Mouse (Mus musculus) heart, adult 2 months (tissue): Measurements from ENCODE around the gene Mgat5. TPM values are rescaled to one million over a fixed set of nuclear protein-coding genes. Genes with fewer than 3 reads are reported as not detected.

Experiments used
- DNase-seq, 2 experiments: peaks; one replicate each; pipeline ENCODE4 v3.0.0; 2021
- H3K27ac ChIP-seq: fragments of 200-600 bp; 2 replicates; pipeline ENCODE4 v1.8.1; 2022
- H3K27me3 ChIP-seq: fragments of 200-500 bp; 2 replicates; pipeline ENCODE4 v1.6.1; 2012; ENCODE audit warnings: mild to moderate bottlenecking, low read length, inconsistent platforms, mixed read lengths; ENCODE audit not compliant: control insufficient read depth, insufficient read depth
- H3K36me3 ChIP-seq: fragments of 200-500 bp; 2 replicates; pipeline ENCODE4 v1.6.1; 2012; ENCODE audit warnings: low read length, inconsistent platforms; ENCODE audit not compliant: control insufficient read depth, insufficient read depth
- H3K4me1 ChIP-seq: fragments of 200-500 bp; 2 replicates; pipeline ENCODE4 v1.6.1; 2011; ENCODE audit warnings: low read length; ENCODE audit not compliant: control insufficient read depth, insufficient read depth
- H3K4me3 ChIP-seq: fragments of 200-600 bp; 2 replicates; pipeline ENCODE4 v1.8.1; 2022
- H3K79me2 ChIP-seq: fragments of 200-500 bp; replicated peaks from 2 replicates; pipeline ENCODE4 v1.6.1; 2012; ENCODE audit warnings: mild to moderate bottlenecking, inconsistent platforms, low read length, moderate library complexity, mixed read lengths; ENCODE audit not compliant: control insufficient read depth, insufficient read depth
- H3K9ac ChIP-seq: fragments of 200-500 bp; 2 replicates; pipeline ENCODE4 v1.6.1; 2012; ENCODE audit warnings: low read depth, mild to moderate bottlenecking, control low read depth, inconsistent platforms, low read length, mixed read lengths
- CTCF ChIP-seq: fragments of 200-600 bp; IDR thresholded peaks from 2 replicates; pipeline ENCODE4 v1.8.1; 2022; ENCODE audit warnings: antibody characterized with exemption, mild to moderate bottlenecking, moderate library complexity
- EP300 ChIP-seq: fragments of 200-500 bp; IDR thresholded peaks from 2 replicates; pipeline ENCODE4 v1.6.1; 2011; ENCODE audit warnings: low read depth, low read length, control low read depth; ENCODE audit not compliant: insufficient read depth
- POLR2A ChIP-seq: fragments of 200-500 bp; IDR thresholded peaks from 2 replicates; pipeline ENCODE4 v1.6.1; 2011; ENCODE audit warnings: mild to moderate bottlenecking, low read depth, low read length, control low read depth; ENCODE audit not compliant: insufficient read depth
- WGBS: fragments of 180-500 bp; shearing (Covaris S2); methylation state at CpG from one replicate; pipeline ENCODE4 v1.1.7; 2018; 5-methylcytosine and 5-hydroxymethylcytosine counted together
- intact Hi-C: fragments of 180-260 bp; cut with DNase I; formaldehyde crosslinking; loops from one replicate; pipeline ENCODE4 v1.15.1; 2025
- polyA plus RNA-seq: library from polyadenylated mRNA; depleted of rRNA; stranded (reverse); fragments of >200 nt; gene quantifications from 2 replicates; pipeline ENCODE4 v1.2.3, GENCODE M21; 2012
- total RNA-seq, 2 experiments: library from RNA; stranded (reverse); gene quantifications; 2 replicates each; pipeline ENCODE4 v1.2.3; 2021

Gene Mgat5
- total and polyA plus RNA-seq, 3 experiments: 5.6 to 16.7 (median 13.6) TPM

DNA sequence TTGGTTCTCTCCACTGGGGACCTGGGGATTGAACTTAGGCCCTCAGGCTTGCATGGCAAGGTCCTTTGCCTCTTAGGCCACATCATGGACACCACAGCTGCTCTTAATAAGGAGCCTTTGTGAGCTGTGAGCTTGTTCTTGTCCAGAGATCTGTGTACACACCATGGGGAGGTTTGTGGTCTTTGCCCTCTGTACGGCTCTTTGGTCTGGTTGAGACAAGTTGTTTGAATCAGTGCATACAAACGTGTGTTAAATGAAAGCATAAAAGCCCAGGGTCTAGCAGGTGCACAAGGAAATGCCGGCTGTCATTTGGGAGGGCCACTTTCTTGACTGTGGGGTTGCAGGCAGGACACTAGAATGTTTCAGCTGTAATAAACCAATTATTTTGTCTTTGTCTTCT lies 64.5 kb downstream of the Mgat5 start:
- H3K4me3 ChIP-seq: no peak overlapping the region
- H3K4me1 ChIP-seq: peaks cover 6% of the 10 kb centered on the region
- no peak overlapping the region for H3K27ac ChIP-seq
- no peak overlapping the region for H3K9ac ChIP-seq
- no peak for TF ChIP-seq CTCF
- no peak for TF ChIP-seq POLR2A
- TF ChIP-seq EP300: no peak
- no peaks in the 10 kb centered on the region for H3K27me3 ChIP-seq
- intact Hi-C loops: no loop called here
- DNase-seq: no peak
- H3K79me2 ChIP-seq: peaks cover 3% of the 10 kb centered on the region; the same call in 1 of the 2 replicates
- peaks cover 9% of the 10 kb centered on the region for H3K36me3 ChIP-seq
- 87% methylated on average over 3 of the region's 3 CpGs for WGBS

DNA sequence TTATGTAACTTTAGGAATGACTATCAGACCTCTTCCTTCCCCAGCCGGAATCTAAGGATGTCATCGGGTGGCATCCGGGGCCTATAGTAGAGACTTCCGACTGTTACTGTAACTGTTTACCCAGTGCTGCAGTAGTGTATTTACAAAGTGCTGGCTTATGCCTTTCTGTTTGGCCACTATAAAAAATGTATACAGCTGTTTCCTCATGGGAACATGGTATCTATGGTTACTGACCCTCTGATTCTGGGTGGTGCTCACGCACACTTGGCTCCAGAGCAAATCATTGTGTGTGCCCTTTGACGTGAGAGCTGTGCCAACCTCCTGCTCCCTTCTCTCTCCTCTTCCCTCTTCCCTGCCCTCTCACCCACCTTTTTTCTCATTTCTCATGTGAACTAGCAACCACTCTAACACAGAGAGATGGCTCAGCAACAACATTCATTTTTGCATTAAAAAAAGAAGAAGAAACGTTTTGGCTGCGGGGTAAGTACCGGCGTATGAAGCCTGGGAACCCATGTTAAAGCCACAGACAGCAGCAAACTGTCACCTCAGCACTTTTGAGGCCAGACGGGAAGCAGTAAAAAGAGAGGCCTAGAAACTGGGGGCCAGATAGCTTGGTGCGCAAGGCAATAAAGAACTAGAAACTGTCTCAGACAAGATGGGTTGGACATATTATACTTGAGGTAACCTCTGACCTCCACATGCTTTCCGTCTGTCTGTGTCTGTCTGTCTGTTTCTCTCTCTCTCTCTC lies 65.6 kb downstream of the Mgat5 start:
- H3K36me3 ChIP-seq: peaks cover 10% of the 10 kb centered on the region
- no peak overlapping the region for H3K9ac ChIP-seq
- peaks cover 6% of the 10 kb centered on the region for H3K4me1 ChIP-seq
- no peak overlapping the region for H3K4me3 ChIP-seq
- TF ChIP-seq EP300: no peak
- TF ChIP-seq POLR2A: no peak
- no peak for TF ChIP-seq CTCF
- intact Hi-C loops: loop anchor here (5.0 kb wide), 1 partner anchor 62 kb away; no protein-coding TSS in a partner anchor
- peaks cover 3% of the 10 kb centered on the region; the same call in 1 of the 2 replicates for H3K79me2 ChIP-seq
- DNase-seq: peak in 1 of 2 experiments; percentile 21
- H3K27me3 ChIP-seq: no peaks in the 10 kb centered on the region
- WGBS: 69% methylated on average over 13 of the region's 13 CpGs
- no peak overlapping the region for H3K27ac ChIP-seq

DNA sequence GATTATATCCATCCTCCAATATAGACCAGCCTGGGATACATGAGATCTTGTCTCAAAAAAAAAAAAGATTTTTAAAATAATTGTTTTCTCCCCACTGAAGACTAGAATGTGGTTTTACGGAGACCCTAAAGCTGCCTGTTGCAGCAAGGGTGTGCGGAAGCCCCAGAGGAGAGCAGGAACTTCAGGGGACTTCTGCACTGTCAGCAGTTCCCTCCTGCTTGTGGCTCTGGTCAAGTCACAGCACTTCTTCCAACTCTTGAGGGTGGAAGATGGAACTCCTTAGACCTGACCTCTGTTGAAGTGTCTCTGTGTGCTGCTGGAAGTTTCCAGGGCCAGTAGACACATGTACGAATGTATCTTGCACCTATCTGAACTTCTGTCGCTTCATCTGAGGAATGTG lies 66.3 kb downstream of the Mgat5 start:
- DNase-seq: peak in 1 of 2 experiments; percentile 11
- Histone ChIP-seq H3K27me3 (no peaks in the 10 kb centered on the region), H3K36me3 (peaks cover 10% of the 10 kb centered on the region), H3K4me3 (no peak overlapping the region), H3K79me2 (peaks cover 3% of the 10 kb centered on the region; the same call in 1 of the 2 replicates), H3K9ac (no peak overlapping the region), H3K27ac (no peak overlapping the region), H3K4me1 (peaks cover 6% of the 10 kb centered on the region)
- no peak for TF ChIP-seq EP300
- TF ChIP-seq POLR2A: no peak
- TF ChIP-seq CTCF: no peak
- intact Hi-C loops: loop anchor here (5.0 kb wide), 1 partner anchor 61 kb away; no protein-coding TSS in a partner anchor
- 89% methylated on average over 4 of the region's 4 CpGs for WGBS

DNA sequence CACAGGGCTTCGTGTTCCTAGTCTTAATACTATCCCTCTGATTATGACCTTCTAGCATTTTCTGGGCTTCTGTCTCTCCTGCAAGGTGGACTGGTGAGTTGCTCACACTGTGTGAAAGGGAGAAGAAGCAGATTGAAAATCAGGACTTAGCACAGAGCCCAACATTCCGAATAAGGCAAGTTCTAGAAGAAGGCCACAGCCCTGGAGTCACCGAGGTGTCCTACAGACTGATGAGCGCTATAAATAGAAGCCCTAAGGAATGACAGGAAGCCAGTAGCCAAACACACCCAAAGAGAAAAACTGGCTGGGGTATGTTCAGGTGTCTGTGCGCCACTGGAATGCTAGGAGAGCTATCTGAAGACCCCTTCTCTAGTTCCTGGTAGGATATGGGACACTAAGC lies 68.5 kb downstream of the Mgat5 start:
- Histone ChIP-seq H3K4me1 (peaks cover 6% of the 10 kb centered on the region), H3K27ac (peak overlapping the region; percentile 85), H3K79me2 (peaks cover 2% of the 10 kb centered on the region; the same call in 1 of the 2 replicates), H3K4me3 (peak overlapping the region; percentile 47), H3K36me3 (peaks cover 10% of the 10 kb centered on the region), H3K27me3 (no peaks in the 10 kb centered on the region), H3K9ac (no peak overlapping the region; the same call in 1 of the 2 replicates)
- TF ChIP-seq POLR2A (no peak), EP300 (no peak), CTCF (no peak)
- intact Hi-C loops: loop anchor here (2.0 to 5.0 kb wide), 2 partner anchors 59 to 69 kb away; partner anchors contain the start of gene Mgat5
- DNase-seq: peak; percentile 25 to 42
- 42% methylated on average over 5 of the region's 5 CpGs for WGBS

DNA sequence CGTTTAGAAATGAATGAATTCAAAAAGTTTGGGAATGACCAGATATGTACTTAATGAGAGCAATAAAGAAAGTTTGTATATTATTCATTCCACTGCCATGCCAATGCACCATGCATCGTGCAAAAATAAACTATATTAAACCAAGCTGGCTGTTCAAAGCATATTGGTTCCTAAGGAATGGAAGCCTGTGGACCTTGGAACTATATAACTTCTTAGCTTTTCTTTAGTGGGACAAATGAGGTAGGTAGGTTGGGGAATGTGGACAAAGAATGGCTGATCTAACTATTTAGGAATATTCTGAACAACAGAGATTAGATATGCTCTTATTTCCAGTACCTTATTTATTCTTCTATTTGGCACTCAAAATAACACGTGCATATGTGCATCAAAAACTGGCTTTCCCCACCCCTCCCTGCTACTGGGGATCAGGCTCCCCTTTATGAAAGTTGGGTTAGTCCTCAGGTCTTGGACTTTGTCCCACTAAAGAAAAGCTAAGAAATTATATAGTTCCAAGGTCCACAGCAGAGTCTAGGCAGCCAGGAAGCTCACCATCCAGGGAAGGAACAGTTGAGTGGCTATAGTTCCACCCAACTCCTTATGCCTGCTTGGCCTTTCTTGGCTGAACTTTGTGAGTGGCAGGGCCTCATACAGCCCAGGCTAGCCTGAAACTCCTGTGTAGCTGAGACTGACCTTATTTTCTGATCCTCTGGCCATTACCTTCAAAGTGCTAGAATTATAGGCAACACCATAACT lies 70.9 kb downstream of the Mgat5 start:
- Histone ChIP-seq H3K9ac (no peak overlapping the region), H3K27ac (no peak overlapping the region), H3K4me3 (no peak overlapping the region), H3K27me3 (no peaks in the 10 kb centered on the region), H3K4me1 (peaks cover 5% of the 10 kb centered on the region), H3K79me2 (peaks cover 2% of the 10 kb centered on the region; the same call in 1 of the 2 replicates), H3K36me3 (peaks cover 10% of the 10 kb centered on the region)
- 88% methylated on average over 3 of the region's 3 CpGs for WGBS
- TF ChIP-seq CTCF (no peak), EP300 (no peak), POLR2A (no peak)
- intact Hi-C loops: no loop called here
- DNase-seq: no peak
